1 mouse cellular context compared by ENCODE assay signal in genomic region chr1:171681009-171681408, GRCm38 (mm10).
A peak's percentile ranks its signal among the peaks of the same experiment; 100 is the strongest.
TF ChIP-seq lines count a peak whose summit lies in the region.

No protein-coding gene starts in this region.

TF ChIP-seq in MEL, 35 proteins besides CTCF, POLR2A, EP300 and RAD21 (continued from another document):
- TF ChIP-seq POLR2AphosphoS5 (IDR thresholded peaks at IDR 0.05; ENCODE audit: borderline replicate concordance, low read depth, low read length): no peak
- no peak for TF ChIP-seq SMC3 (IDR thresholded peaks at IDR 0.05; ENCODE audit: low read depth, low read length)
- peak; percentile 17; the same call in 1 of the 2 replicates for TF ChIP-seq RCOR1 (IDR thresholded peaks at IDR 0.05; ENCODE audit: low read depth, low read length)
- 0 out of 2 replicates have a peak, but pooled peaks have one; percentile 19 for TF ChIP-seq JUND (IDR thresholded peaks at IDR 0.05; ENCODE audit: low read depth, low read length)
- peak; percentile 95 for TF ChIP-seq TBP (IDR thresholded peaks at IDR 0.05; ENCODE audit: low read depth, low read length)
